Comparison of ENCODE assay signal across 8 mouse cellular contexts in the genomic region with DNA sequence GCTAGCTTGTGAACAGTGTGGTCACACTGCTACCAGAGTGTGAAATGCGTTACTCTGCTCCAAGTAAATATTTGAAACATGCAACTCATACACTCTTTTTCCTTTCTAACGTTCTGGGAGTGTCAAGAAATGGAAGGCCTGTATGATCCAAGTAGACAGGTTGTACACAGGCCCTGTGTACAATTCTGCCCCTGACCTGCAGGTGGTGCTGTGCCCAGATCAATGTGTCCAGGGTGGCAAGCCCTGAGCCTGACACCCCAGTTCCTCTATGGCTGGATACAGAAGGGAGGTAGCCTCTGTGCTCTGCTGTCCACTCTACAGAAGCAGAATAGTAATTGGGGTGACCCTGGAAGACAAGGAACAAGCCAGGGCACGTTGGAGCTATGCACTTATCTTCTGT. TPM values are rescaled to one million over a fixed set of nuclear protein-coding genes. Genes with fewer than 3 reads are reported as not detected.
DNase-seq lines count a peak whose midpoint lies in the region; ATAC-seq lines count a peak whose summit lies in the region.

No protein-coding gene starts in this region.

- no peaks in the 10 kb centered on the region for H3K4me1 ChIP-seq in hindbrain, embryonic 14.5 days (replicated peaks; ENCODE audit: control insufficient read depth, insufficient read depth, low read length)

- DNase-seq in gastrocnemius, adult 18-20 months (ENCODE audit: low spot score) = peak; percentile 62
- no peak for DNase-seq in gastrocnemius, postnatal 4 days (ENCODE audit: low spot score in 2 of 2)
- peak; percentile 81 for DNase-seq in CD4-positive helper T cell, adult 2 months (ENCODE audit: low read depth, low spot score)
- DNase-seq in adrenal gland, postnatal 4 days (ENCODE audit: low spot score in 2 of 2) = peak; percentile 48 to 51
- DNase-seq in induced T-regulatory cell, adult 2 months (ENCODE audit: low read depth) = peak; percentile 89
- DNase-seq in urinary bladder, adult 2 months (ENCODE audit: low spot score) = peak; percentile 32
- no peak for DNase-seq in hindbrain, embryonic 14.5 days (ENCODE audit: low spot score)

- no peak overlapping the region for H3K27ac ChIP-seq in hindbrain, embryonic 14.5 days

- H3K9ac ChIP-seq in hindbrain, embryonic 14.5 days = no peak overlapping the region

- no peak overlapping the region for H3K4me3 ChIP-seq in hindbrain, embryonic 14.5 days (replicated peaks; ENCODE audit: low read length)

- no peaks in the 10 kb centered on the region for H3K9me3 ChIP-seq in hindbrain, embryonic 14.5 days (ENCODE audit: control insufficient read depth, low read length)

- H3K4me2 ChIP-seq in hindbrain, embryonic 14.5 days (replicated peaks) = no peak overlapping the region

- 78% methylated on average over 3 of the region's 3 CpGs for WGBS in hindbrain, embryonic 14.5 days

- peak; percentile 95 for ATAC-seq in megakaryocyte progenitor cell, adult 5-6 weeks (replicated peaks; ENCODE audit: poor library complexity)
- no peak for ATAC-seq in hindbrain, embryonic 14.5 days (ENCODE audit: low FRiP score)

- H3K36me3 ChIP-seq in hindbrain, embryonic 14.5 days (replicated peaks; ENCODE audit: control insufficient read depth, insufficient read depth) = no peaks in the 10 kb centered on the region

- H3K27me3 ChIP-seq in hindbrain, embryonic 14.5 days (ENCODE audit: control insufficient read depth, insufficient read depth, low read length) = no peaks in the 10 kb centered on the region

RNA-seq across cellular contexts. Expression of gene Rph3al, which starts 24.3 kb away (rescaled TPM):
- 10 to 100 TPM; 14.2 to 14.9 TPM for total RNA-seq in gastrocnemius, adult 18-20 months (2021)
- total RNA-seq in gastrocnemius, postnatal 4 days (2021) = 1 to 10 TPM; 5.4 to 7.6 TPM
- 10 to 100 TPM; 18.0 to 19.5 TPM for total RNA-seq in adrenal gland, postnatal 4 days (2021)
- 0.91 and 0.93 TPM in 2 replicates for total RNA-seq in megakaryocyte progenitor cell, adult 5-6 weeks (2015)
- total RNA-seq in megakaryocyte progenitor cell, adult 5-6 weeks (2017) = 0.54 and 0.74 TPM in 2 replicates
- polyA plus RNA-seq in urinary bladder, adult 2 months (2012; rRNA removed) = 2.8 TPM in 2 replicates
- 2.9 and 3.3 TPM in 2 replicates for polyA plus RNA-seq in hindbrain, embryonic 14.5 days (2014; fragmentation: Nextera tagmentation; extraction: Ambion mirVana)

Comparison
In these comparisons a context has a peak if more than half of its experiments do, and no peak if none do; other contexts are left out.
1. DNase-seq: peak in gastrocnemius, adult 18-20 months (single experiment), CD4-positive helper T cell, adult 2 months (single experiment), adrenal gland, postnatal 4 days (2 of 2), induced T-regulatory cell, adult 2 months (single experiment) and urinary bladder, adult 2 months (single experiment); none in gastrocnemius, postnatal 4 days (0 of 2) and hindbrain, embryonic 14.5 days (single experiment).